Mouse (Mus musculus) heart, postnatal 25 days (tissue): Measurements from ENCODE around the gene Spag9. TPM values are rescaled to one million over a fixed set of nuclear protein-coding genes. Genes with fewer than 3 reads are reported as not detected.

Experiments used
- DNase-seq: peaks from one replicate; pipeline ENCODE4 v3.0.0; 2022; ENCODE audit warnings: low spot score
- intact Hi-C: fragments of 180-260 bp; cut with DNase I; formaldehyde crosslinking; loops from one replicate; pipeline ENCODE4 v1.15.1; 2025
- total RNA-seq, 2 experiments: library from RNA; stranded (reverse); gene quantifications; 2 replicates each; pipeline ENCODE4 v1.2.3; 2021

Gene Spag9
- total RNA-seq, 2 experiments from 2014 or later: 132 to 139 TPM

DNA sequence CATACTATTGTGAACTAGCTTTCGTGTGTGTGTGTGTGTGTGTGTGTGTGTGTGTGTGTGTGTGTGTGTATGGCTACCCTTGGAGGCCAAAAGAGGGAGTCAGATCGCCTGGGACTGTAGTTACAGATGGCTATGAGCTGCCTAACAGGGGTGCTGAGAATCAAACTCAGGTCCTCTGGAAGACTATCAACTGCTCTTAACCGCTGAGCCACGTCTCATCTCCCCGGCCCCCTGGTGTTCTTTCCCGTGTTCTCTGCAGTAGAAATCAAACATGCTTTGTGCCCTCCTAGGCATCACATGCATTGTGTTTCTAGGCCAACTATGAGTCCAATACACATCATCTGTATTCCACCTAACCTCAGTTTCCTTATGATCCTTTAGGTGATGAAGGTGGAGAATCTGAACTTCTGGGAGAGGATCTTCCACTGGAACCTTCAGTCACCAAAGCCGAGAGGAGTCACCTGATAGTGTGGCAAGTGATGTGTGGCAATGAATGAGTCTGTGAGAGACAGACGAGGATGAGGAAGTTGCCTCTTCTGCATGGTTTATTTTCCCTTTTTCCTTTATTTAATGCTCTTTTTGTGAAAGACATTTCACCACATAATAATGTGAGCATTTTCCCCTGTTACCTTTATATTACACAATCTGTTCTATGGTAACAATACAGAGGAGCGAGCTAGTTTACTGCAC is 126.6 kb downstream of the Spag9 start:
- intact Hi-C loops: no loop called here
- no peak for DNase-seq

DNA sequence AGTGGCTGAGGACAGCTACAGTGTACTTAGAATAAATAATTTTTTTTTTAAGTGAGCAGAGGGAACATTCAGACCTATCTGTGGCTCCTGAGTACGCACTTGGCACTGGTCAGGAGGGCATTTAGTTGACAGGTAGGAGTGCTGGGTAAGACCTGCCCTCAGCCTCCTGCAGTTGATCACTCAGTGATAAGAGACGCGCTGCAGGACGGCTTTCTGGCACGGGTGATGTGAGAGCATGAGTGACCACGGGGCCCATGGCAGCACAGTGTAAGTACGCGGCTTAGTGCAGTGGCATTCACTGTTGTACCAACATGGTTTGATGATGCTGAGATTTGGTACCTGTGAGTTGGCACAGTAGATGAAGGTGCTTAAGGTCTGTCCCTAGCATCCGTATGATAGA is 130.8 kb downstream of the Spag9 start:
- DNase-seq: no peak
- intact Hi-C loops: loop anchor here (5.0 kb wide), 1 partner anchor 276 kb away; no protein-coding TSS in a partner anchor

DNA sequence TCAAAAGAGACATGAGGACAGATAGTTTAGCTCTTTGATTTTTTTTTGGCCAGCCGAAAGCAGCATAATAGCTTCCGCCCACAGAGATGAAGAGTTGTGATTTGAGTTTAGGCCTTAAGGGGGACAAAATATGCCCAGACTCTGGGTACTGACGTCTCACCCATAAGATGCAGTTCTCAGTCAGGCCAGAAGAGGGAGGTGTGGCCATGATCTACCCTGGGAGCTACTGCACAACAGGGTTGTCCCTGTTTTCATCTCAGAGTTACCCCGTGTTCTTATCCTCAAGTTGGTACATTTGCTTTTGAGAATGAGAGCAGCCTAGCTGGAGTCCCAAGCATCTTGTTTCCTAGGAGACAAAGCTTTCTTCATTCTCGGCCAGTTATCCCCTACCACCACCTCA is 132.1 kb downstream of the Spag9 start:
- DNase-seq: peak; percentile 27
- intact Hi-C loops: loop anchor here (2.0 to 5.0 kb wide), 3 partner anchors 99 to 274 kb away; no protein-coding TSS in a partner anchor

DNA sequence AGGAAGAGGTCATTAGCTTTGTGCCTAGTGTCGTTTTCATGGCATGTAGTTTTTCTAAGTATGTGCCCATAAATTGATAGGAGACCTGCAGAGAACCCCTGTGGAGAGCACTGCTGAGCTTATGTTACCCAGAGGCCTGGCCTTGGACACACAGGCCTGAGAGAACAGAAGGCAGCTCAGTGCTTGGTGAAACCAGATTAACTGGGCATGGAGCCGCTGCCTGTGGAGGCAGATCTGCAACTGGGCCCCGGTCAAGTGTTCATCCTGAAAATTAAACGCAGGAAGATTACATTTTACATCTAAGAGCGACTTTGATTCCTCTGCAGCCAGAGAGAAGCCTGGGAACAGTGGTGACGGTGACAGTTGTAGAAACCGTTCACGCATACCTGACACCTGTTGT is 132.6 kb downstream of the Spag9 start:
- intact Hi-C loops: loop anchor here (2.0 to 5.0 kb wide), 3 partner anchors 98 to 274 kb away; no protein-coding TSS in a partner anchor
- no peak for DNase-seq

DNA sequence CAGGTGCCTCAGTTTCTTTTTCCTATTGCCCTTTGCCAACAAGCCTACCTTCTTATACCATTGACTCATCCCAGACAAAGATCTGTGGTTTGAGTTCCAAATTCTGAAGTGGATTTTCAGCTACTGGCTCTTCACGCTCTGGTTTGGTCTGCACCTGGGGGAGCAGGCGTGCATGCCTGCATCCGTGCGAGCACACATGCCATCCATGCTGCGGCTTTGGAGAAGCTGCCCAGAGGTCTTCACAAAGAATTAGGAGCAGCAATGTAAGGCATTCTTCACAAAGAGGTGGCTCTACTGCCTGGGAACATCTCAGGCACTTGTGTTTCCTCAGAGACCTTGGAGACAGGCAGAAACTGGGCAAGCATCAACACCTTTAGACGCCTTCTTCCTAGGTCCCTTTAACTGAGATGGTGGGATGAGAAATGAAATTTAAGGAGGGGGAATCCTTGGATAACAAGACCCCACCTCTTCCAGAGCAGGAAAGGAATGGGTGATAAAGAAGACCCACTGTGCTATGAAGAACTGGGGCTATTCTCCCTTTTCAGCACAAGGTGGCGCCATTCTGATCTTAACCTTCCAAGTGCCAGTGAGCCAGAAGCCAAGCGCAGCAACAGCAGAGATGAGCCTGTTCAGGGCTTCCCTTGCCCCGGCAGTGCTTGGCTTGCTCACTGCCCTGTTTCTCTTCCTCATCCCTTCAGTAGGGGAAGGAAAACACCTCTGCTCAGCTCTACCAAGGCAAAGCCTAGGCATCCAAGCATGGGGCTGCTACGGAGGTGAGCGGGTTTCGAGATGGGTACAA is 133.6 kb downstream of the Spag9 start:
- intact Hi-C loops: loop anchor here (2.0 to 5.0 kb wide), 4 partner anchors 97 to 358 kb away; partner anchors contain the start of gene Spata20

DNA sequence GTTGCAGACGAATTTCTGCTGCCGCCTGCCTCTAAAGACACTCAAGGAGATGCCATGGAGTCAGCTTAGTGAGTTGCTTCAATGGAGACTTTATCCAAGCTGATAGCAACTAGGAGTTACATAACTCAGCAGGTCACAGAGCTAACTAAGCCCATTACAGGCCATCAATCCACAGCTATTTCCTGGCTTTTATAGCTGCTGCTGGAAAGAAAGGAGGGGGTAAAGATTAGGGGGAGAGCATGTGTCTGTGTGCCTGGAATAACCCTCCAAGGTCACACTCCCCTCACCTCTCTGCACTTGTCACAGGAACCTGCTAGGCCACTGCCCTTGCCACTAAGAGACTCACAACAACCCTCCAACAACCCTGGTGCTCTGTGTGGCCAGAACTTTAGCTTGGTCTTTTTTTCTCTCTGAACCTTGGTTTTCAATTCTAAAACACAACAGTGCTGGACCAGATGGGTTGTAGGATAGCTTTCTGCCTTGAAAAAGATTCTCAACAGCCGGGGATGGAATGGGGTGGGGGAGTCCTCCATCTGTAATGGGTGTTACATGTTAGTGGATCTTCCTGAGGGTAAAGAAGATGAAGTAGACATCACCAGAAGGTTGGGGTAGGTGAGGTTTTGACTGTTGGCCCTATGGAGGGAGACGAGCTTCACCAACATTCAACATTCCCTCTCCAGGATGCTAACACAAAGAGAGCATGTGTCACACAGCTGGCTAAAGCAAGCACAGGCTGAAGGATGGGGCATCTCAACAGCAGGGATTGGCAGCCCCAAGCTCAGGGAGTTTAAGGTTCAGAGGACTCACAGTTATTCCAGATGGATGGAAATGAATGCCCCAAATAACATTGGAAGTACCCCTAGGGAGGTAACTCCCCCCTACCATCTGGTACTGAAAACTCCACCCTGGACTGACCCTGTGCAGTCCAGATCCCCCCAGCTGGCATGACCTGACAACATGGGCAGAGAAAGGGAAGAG is 134.5 kb downstream of the Spag9 start:
- intact Hi-C loops: loop anchor here (5.0 kb wide), 1 partner anchor 357 kb away; the partner anchor contains the start of gene Spata20

More for the DNA sequence above, 133.6 kb downstream of the Spag9 start:
- peak; percentile 24 for DNase-seq

DNA sequence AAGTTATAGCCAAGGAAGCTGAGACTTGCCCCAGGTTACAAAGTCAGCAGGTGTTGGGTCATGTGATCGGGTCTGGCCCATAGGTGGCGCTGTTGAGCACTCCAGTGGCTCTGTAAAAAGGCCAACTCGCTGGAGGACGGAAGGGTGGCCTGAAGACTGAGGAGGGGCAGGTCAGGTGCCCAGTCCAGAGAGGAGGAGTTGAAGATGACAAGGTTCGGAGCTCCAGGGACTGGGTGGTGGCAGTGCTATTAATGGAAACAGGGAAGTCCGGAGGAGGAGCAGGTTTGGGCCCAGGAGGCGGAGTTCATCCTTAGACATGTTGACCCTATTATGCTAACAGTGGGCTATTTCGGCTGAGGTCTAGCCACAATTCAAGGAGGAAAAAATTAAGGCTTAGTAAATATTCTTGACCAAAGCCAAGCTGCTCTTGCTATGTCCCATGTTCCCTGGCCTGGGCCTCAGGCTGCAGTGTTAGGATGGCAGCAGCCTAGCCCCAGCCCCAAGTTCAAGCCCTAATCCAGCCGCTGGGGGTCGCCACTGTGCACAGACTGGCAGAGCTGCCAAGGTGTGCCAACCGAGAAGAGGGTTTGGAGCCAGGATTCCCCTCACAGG is 137.6 kb downstream of the Spag9 start:
- DNase-seq: peak; percentile 73
- intact Hi-C loops: loop anchor here (5.0 kb wide), 1 partner anchor 354 kb away; the partner anchor contains the start of gene Spata20

More for the DNA sequence above, 134.5 kb downstream of the Spag9 start:
- no peak for DNase-seq

DNA sequence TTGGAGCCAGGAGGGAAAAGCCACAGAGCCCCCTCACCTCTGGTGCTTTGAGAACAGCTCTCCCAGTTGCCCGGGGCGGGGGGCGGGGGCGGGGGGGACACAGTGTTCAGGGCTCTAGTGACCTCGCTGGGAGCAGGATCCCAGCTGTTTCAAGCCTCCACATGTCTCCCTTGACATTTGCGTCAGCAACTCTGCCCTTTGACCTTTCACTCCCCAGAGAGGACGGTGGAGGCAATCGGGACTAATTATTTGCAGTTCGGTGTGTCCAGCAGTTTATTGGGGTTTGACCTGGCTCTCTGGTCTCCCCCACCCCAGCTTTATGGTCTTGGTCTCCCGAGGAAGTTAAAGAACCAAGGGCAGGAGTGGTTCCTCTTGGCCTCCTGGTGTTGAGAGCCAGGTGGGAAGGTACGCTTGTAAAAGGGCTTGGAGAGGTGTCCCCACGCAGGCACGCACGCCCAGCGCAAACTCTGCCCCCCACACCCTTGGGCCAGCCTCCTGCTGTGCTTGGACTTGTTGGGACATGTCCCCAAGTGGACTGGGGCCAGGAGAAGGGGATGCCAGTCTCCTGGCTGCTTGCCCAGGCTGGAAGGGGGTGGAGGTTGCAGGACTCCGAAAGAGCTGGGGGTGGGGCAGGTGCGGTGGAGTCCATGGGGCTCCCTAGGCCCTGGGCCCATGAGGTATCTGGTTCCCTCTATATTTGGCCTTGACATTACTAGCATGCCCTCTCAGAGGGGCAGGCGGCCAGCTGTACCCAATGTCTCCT is 138.4 kb downstream of the Spag9 start:
- intact Hi-C loops: loop anchor here (1.0 to 5.0 kb wide), 3 partner anchors 25 to 353 kb away; partner anchors contain the start of gene Spata20
- DNase-seq: peak; percentile 65

DNA sequence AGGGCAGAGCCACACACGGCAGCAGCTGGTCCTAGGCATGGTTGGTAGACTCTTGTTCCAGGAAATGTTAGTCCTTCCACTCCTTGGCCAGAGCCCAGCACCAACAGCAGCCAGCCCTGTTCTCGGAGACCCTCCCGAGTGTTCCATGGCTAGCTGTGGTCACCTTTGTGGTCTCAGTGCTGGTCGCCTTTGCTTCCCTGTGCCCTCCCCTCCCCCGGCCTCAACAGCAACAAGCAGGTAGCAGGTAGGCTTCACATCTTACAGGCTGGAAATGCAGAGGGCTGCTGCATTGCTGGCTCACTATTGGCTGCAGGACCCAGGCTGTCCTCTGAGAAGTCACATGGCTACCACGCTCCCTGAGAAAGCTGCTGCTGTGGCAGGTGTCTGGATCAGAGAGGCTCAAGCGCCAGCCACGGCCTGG is 139.7 kb downstream of the Spag9 start:
- DNase-seq: no peak
- intact Hi-C loops: loop anchor here (2.0 kb wide), 1 partner anchor 23 kb away; no protein-coding TSS in a partner anchor

DNA sequence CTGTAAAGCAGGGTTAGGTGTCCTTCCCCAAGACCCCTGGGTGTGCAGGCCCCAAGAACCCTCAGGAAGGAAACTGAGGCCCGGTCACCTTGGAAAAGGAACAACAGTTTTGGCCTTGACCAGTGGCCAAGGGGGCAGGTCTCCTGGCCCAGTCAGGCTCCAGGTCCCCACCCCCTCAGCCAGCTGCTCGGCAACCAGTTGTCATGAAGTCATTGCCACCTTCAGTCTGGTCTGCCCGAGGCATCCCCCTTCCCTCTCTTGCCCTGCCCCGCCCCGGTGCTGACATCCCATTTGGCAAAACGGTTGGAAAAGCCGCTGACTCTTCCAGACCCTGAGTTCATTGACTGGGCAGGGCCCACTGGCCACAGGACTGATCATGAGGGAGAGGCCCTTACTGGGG is 140.8 kb downstream of the Spag9 start:
- peak; percentile 51 for DNase-seq

DNA sequence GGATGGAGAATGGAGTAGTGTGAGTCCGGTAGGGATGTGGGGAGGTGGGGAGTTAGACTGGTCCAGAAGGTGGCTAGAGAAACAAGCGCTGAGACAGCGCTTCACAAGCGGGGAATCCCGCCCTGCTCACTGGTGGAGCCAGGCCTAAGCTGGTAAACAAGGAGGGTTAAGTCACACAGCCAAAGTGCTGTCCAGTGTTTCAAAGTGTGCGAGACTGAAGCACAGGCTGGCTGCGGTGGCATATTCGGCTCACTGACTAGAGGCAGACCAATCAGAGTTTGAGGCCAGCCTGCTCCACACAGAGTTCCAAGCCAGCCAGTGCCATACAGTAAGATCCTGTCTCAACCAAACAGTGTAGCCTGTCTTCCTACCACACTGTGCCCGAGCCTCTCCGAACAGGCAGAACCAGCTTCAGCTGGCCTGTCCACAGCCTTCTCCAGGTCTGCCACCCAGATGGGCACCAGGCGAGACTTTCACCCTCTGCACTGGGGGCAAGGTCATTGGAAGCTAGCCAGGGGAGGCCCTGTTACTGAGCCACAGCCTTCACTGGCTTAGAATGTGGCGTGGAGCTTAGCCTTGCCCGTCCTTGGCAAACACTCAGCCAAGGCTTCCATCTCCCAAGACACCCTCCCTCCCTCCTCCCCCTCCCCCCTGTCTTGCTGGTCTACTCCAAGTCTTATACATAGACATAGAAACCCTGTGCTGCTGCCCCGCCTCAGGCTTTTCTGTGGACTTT is 141.6 kb downstream of the Spag9 start:
- no peak for DNase-seq
- intact Hi-C loops: no loop called here

More for the DNA sequence above, 140.8 kb downstream of the Spag9 start:
- intact Hi-C loops: no loop called here

DNA sequence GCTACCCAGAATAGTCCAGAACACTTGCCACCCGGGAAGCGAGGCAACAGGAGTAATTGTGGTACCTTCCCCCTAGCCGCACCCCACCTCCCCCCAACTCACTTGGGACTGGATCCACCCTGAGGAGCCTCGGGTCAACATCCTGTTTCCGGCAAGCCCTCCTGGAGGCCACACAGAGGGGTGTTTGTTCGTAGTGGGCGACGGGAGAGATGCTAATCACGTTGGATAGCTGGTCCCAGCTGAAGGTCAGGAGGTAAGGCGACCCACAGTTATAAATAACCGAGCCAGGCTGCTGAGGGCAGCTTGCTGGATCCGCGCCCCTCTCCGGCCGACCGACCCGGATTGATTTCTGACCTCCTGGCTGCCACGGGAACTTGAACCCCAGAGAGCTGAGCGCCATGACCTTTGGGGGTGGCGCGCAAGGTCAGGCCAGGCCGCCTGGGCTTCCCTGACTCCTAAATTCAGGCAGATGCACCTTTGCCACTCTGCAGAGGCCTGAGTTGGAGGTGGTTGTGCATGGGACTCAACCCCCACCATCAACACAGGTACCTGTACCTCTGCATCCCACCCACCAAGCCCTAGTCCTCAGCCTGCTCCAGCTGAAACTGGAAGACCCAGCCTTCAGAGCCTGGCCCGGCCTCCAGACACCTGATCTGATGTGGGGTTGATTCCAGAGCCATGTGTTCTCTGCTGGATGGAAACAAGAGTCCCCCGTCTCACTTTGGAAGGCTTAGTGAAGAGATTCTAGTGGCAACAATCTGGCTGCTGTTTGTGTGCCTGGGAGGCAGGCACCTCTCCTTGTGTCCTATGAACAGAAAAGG is 142.7 kb downstream of the Spag9 start:
- no peak for DNase-seq
- intact Hi-C loops: no loop called here

DNA sequence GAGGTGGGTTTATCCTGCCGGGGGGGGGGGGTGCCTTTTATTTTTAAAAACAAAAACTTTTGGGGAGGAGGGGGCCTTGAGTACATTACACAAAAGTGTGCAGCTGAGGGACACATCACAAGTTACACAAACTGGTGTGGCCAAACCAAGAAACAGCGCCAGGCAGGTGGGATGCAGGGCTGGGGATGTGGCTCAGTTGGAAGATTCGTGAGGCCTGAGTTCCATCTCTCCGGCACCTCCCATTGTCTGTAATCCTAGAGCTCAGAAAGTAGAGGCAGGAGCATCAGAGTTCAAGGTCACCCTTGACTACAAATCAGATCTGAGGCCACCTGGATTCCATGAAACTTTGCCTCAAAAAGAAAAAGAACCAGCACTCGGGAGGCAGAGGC is 143.3 kb downstream of the Spag9 start:
- DNase-seq: no peak
- intact Hi-C loops: no loop called here

DNA sequence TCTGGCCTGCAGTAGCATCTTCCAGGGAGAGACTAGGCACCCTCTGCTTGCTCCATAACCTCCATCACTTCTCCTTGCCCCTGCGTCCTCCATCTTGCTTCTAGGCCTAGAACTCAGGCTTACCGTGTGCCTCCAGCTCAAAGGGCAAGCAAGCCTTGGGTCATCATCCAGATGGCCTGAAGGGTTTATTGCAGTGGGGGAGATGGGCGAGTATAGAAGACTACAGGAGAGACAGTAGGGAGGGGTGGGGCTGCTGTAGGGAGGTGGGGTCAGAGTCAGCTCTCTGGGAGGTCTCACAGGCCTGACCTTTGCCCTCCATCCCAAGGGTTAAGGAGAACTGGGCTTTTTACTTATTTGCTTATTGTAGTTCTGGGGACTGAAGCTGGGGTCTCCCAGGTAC is 144.6 kb downstream of the Spag9 start:
- DNase-seq: no peak
- intact Hi-C loops: no loop called here

DNA sequence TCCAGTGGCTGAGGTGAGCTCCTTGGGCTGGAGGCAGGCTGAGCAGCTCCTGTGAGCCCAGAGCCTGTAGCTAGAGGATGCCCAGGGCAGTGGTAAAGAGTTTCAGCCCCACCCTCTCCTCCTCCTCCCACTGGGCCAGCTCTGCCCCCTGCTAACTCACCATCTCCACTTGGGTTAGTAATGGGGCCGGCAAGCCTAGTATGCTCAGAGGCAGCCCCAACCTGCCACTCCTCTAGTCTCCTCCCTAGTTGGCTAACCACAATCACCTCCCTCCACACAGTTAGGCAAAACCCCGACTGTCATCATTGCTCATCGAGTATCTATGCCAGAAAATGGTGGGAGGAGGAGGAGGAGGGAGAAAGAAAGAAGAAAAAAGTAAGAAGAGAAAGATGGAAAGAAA is 145.7 kb downstream of the Spag9 start:
- DNase-seq: no peak
- intact Hi-C loops: no loop called here

DNA sequence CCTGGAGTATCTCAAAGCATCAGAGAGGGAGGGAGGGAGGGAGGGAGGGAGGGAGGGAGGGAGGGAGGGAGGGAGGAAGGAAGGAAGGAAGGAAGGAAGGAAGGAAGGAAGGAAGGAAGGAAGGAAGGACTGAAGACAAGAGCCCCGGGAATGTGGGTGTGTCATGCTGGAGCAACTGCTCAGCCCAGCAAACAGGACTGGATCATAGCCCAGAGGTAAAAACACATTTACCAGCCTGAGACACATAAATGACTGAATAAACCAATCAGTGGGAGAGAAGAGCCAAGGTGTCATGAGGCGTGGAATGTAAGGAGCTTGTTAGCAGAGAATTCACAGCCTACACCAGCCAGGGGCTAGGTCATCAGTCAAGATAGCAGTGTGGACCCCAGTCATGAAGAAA is 147.4 kb downstream of the Spag9 start:
- intact Hi-C loops: no loop called here
- DNase-seq: no peak
